Mouse (Mus musculus): ENCODE measurements around the gene Tpm4.

Gene Tpm4

GRCm38 (mm10) chr8:72151418-72152078, 16.8 kb downstream of the Tpm4 start:
- peak; percentile 32 for DNase-seq (ENCODE audit: low read depth, low spot score)
- peaks cover 34% of the 10 kb centered on the region for H3K36me3 ChIP-seq (ENCODE audit: control insufficient read depth, insufficient read depth, low read length, poor library complexity, severe bottlenecking)
- H3K27me3 ChIP-seq (ENCODE audit: control insufficient read depth, insufficient read depth, low read length, poor library complexity, severe bottlenecking): no peaks in the 10 kb centered on the region

- H3K36me3 ChIP-seq (ENCODE audit: control insufficient read depth, insufficient read depth, low read length, poor library complexity, severe bottlenecking): peaks cover 18% of the 10 kb centered on the region
- H3K27me3 ChIP-seq (ENCODE audit: control insufficient read depth, insufficient read depth, low read length, poor library complexity, severe bottlenecking): no peaks in the 10 kb centered on the region
- no peak for DNase-seq (ENCODE audit: low read depth, low spot score)
Observed at GRCm38 (mm10) chr8:72153382-72153781, 18.6 kb downstream of the Tpm4 start.

DNA sequence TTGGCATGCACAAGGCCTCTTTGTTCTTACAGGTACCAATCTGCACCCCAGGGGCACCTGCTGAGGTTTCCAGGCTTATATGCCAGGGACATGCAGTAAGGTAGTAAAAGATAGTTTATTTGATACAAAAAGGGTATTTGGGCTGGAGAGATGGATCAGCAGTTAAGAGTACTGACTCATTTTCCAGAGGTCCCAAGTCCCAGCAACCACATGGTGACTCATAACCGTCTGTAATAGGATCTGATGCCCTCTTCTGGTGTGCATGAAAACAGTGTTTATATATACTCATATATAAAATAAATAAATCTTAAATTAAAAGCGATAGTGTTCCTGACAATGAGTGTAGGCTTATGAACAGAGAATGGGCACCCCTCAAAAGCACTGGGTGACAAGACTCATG, 23.3 kb downstream of the Tpm4 start:
- DNase-seq (ENCODE audit: low read depth, low spot score): no peak
- H3K36me3 ChIP-seq (ENCODE audit: control insufficient read depth, insufficient read depth, low read length, poor library complexity, severe bottlenecking): peaks cover 3% of the 10 kb centered on the region
- no peaks in the 10 kb centered on the region for H3K27me3 ChIP-seq (ENCODE audit: control insufficient read depth, insufficient read depth, low read length, poor library complexity, severe bottlenecking)

DNA sequence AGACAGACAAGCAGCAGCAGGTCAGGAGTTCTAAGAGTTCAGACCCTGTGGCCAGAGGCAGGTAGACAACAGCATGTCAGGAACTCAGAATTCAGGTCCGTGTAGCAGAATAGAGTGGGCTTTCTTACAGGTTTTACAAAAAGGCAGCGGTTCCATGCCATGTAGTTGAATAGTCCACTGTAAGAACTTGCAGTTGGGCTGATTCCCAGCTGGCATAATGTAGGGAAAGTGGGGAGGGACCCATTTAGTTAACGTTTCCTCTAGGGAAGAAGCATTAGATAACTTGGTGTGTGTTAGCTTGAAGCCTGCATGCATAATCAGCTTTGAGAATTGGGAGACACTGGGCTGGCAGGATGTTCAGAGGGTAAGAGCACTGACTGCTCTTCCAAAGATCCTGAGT, 24.0 kb downstream of the Tpm4 start:
- no peak for DNase-seq (ENCODE audit: low read depth, low spot score)
- H3K36me3 ChIP-seq (ENCODE audit: control insufficient read depth, insufficient read depth, low read length, poor library complexity, severe bottlenecking): no peaks in the 10 kb centered on the region; the same call in 1 of the 2 replicates
- H3K27me3 ChIP-seq (ENCODE audit: control insufficient read depth, insufficient read depth, low read length, poor library complexity, severe bottlenecking): no peaks in the 10 kb centered on the region

DNA sequence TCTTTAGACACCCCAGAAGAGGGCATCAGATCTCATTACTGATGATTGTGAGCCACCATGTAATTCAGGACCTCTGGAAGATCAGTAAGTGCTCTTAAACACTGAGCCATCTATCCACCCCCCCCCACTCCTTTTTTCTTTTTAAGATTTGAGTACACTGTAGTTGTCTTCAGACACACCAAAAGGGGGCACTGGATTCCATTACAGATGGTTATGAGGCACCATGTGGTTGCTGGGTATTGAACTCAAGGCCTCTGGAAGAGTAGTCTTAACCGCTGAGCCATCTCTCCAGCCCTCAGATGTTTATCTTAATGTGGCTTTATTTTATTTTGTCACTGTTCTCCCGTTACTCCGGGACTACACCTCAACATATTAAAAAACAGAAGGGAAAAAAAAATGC, 25.2 kb downstream of the Tpm4 start:
- H3K27me3 ChIP-seq (ENCODE audit: control insufficient read depth, insufficient read depth, low read length, poor library complexity, severe bottlenecking): no peaks in the 10 kb centered on the region
- no peaks in the 10 kb centered on the region; the same call in 1 of the 2 replicates for H3K36me3 ChIP-seq (ENCODE audit: control insufficient read depth, insufficient read depth, low read length, poor library complexity, severe bottlenecking)
- DNase-seq (ENCODE audit: low read depth, low spot score): peak; percentile 48

DNA sequence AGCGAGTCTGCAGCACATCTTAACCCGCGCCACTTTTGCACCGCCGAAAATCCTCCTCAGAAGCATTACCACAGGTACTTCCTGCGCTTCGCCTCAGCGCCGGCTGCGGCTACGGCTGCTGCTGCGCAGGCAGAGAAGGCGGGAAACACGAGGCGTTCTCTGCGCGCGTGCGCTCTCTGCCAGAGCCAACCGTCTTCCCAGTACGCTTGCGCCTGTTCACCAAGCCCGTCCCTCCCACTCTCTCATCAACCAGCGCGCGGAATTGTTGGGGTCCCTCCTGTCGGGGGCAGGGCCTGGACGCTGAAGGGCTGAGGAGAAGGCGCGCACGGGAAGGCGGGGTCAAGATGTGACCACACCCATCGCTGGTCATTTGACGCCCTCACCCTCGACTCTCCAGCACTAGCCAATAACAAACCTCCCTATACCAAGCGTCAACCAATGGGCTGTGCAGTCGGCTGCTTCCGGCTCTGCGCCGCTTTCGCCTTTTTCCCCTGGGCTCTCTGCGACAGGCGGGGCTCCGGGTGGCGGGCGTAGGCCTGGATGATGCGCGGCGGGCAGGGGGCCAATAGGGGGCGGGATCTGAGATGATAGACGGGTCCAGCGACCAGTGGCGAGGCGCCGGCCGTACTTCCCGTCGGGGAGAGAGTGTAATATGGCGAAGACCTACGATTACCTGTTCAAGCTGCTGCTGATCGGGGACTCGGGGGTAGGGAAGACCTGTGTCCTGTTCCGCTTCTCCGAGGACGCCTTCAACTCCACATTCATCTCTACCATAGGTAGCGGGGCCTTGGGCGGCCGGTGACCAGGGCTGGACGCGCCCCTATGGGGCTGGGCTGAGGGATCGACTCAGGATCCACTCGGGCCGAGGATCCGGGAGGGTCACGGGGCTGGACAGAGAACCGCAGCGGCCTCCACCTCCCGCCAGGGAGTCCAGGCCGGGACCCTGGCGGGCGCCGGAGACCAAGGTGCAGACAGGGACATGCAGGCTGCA, 26.2 kb downstream of the Tpm4 start, which contains the start of gene Rab8a:
Rab8a (plus strand) TSS at position 494 of the 991 bp plus-strand sequence.
- Histone ChIP-seq H3K27me3 (ENCODE audit: control insufficient read depth, insufficient read depth, low read length, poor library complexity, severe bottlenecking) (no peaks in the 10 kb centered on the region), H3K36me3 (ENCODE audit: control insufficient read depth, insufficient read depth, low read length, poor library complexity, severe bottlenecking) (no peaks in the 10 kb centered on the region; the same call in 1 of the 2 replicates)
- DNase-seq (ENCODE audit: low read depth, low spot score): peak; percentile 100

DNA sequence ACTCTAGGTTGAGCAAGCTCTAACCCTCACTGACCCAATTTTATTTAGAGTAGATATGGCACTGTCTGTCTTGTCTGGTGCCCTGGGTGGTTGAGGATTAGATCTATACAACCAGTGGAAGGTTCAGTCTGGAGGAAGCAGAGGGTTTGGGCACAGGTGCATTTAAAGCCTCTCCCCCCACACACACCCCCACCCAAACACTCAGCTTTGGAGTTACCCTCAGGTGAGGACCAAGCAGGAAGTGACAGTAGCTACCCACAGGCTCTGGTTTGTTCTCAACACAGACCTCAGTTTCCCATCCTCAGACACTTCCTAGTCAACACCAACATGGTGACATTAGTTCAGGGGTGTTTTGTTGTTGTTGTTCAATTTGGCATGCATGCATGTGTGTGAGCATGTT, 28.0 kb downstream of the Tpm4 start:
- no peaks in the 10 kb centered on the region; the same call in 1 of the 2 replicates for H3K36me3 ChIP-seq (ENCODE audit: control insufficient read depth, insufficient read depth, low read length, poor library complexity, severe bottlenecking)
- DNase-seq (ENCODE audit: low read depth, low spot score): peak; percentile 23
- H3K27me3 ChIP-seq (ENCODE audit: control insufficient read depth, insufficient read depth, low read length, poor library complexity, severe bottlenecking): no peaks in the 10 kb centered on the region

DNA sequence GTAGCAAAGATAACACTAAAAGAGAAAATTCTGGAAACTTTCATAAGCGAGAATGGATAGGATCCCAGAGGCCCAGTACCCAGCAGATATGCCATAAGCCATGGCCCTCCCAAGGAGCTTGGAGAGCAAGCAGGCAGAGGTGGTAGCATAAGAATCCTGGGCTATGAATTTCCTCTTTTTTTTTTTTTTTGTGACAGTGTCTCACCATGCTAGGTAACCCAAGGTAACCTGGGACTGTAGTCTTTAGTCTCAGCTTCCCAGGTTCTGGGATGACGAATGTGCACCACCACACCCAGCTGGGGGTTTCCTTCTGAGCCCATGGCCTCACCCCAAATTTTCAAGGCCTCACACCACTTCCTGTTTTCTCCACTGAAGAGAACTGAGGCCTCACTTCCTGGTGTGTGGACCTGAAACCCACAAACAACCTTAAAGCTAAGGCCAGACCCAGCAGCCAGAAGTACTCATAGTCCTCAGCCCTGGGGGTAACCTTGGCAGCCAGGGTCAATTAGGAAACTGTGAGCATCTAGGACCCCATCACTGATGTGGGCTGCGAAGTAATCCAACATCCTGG, 34.4 kb downstream of the Tpm4 start:
- peaks cover 24% of the 10 kb centered on the region for H3K36me3 ChIP-seq (ENCODE audit: control insufficient read depth, insufficient read depth, low read length, poor library complexity, severe bottlenecking)
- peak; percentile 88 for DNase-seq (ENCODE audit: low read depth, low spot score)

GRCm38 (mm10) chr8:72169681-72170249, 35.0 kb downstream of the Tpm4 start:
- peaks cover 24% of the 10 kb centered on the region for H3K36me3 ChIP-seq (ENCODE audit: control insufficient read depth, insufficient read depth, low read length, poor library complexity, severe bottlenecking)
- no peak for DNase-seq (ENCODE audit: low read depth, low spot score)
- H3K27me3 ChIP-seq (ENCODE audit: control insufficient read depth, insufficient read depth, low read length, poor library complexity, severe bottlenecking): no peaks in the 10 kb centered on the region

More for the DNA sequence above, 34.4 kb downstream of the Tpm4 start:
- H3K27me3 ChIP-seq (ENCODE audit: control insufficient read depth, insufficient read depth, low read length, poor library complexity, severe bottlenecking): no peaks in the 10 kb centered on the region

DNA sequence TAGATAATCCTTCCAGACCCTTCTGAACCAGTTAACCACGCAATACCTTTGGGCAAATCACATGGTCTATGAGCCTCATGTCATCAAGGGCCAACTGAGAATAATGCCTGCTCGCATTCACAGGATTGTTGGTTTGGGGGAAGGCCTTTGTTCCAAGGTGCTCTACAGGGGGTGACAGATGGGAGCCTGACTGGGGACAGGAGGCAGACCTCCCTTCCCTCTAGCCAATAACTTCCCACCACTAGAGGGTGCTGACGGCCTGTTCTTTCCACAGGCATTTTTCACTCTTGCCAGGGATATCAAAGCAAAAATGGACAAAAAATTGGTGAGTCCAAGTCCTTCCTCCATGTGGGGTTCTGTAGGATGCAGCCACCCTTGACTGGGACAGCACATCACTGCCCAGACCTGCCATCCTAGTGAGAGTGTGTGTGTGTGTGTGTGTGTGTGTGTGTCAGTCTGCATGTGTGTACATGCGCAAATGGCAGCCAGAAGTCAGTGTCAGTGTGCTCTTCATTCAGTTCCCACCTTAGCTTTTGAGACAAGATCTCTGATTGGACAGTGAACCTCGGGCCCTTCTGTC, 42.7 kb downstream of the Tpm4 start:
- H3K36me3 ChIP-seq (ENCODE audit: control insufficient read depth, insufficient read depth, low read length, poor library complexity, severe bottlenecking): peaks cover 31% of the 10 kb centered on the region
- DNase-seq (ENCODE audit: low read depth, low spot score): peak; percentile 87
- H3K27me3 ChIP-seq (ENCODE audit: control insufficient read depth, insufficient read depth, low read length, poor library complexity, severe bottlenecking): no peaks in the 10 kb centered on the region

DNA sequence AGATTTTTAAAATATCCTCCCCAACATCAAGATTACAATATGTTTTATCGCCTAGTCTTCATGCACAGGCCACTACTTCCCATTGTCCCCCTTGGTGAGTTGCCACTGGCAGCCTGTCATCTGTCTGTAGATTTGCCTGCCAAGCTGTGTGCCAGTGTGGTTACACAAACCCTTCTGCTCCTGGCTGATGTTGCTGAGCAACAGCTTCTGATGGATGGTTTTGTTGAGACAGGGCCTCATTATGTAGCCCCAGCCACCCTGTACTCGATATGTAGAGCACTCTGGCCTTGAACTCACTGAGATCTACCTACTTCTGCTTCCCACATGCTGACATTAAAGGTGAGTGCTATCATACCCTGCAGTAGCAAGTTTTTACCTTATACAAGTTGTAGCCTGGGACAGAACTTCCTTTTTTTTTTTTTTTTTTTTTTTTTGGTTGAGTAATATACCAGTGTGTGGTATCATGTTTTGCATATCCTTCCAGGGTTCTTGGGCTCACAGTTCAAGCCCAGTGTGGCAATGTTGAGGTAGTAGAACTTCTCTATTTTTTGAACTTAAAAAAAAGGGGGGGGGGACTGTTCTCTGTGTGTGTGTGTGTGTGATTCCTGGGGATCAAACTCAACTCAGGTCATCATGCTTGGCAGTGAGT, 48.9 kb downstream of the Tpm4 start:
- peak; percentile 86 for DNase-seq (ENCODE audit: low read depth, low spot score)
- H3K27me3 ChIP-seq (ENCODE audit: control insufficient read depth, insufficient read depth, low read length, poor library complexity, severe bottlenecking): no peaks in the 10 kb centered on the region

GRCm38 (mm10) chr8:72187793-72188331, 53.1 kb downstream of the Tpm4 start:
- Histone ChIP-seq H3K27me3 (ENCODE audit: control insufficient read depth, insufficient read depth, low read length, poor library complexity, severe bottlenecking) (no peaks in the 10 kb centered on the region), H3K36me3 (ENCODE audit: control insufficient read depth, insufficient read depth, low read length, poor library complexity, severe bottlenecking) (no peaks in the 10 kb centered on the region)
- no peak for DNase-seq (ENCODE audit: low read depth, low spot score)

More for the DNA sequence above, 48.9 kb downstream of the Tpm4 start:
- H3K36me3 ChIP-seq (ENCODE audit: control insufficient read depth, insufficient read depth, low read length, poor library complexity, severe bottlenecking): peaks cover 12% of the 10 kb centered on the region

GRCm38 (mm10) chr8:72189417-72190214, 54.8 kb downstream of the Tpm4 start, which contains the start of gene Hsh2d:
Hsh2d (plus strand) TSS chr8:72189638.
- peaks cover 5% of the 10 kb centered on the region for H3K36me3 ChIP-seq (ENCODE audit: control insufficient read depth, insufficient read depth, low read length, poor library complexity, severe bottlenecking)
- peak; percentile 88 for DNase-seq (ENCODE audit: low read depth, low spot score)
- no peaks in the 10 kb centered on the region for H3K27me3 ChIP-seq (ENCODE audit: control insufficient read depth, insufficient read depth, low read length, poor library complexity, severe bottlenecking)
